Mouse (Mus musculus) gastrocnemius, postnatal 25 days (tissue): ENCODE measurements around the gene Grin2a. TPM values are rescaled to one million over a fixed set of nuclear protein-coding genes. Genes with fewer than 3 reads are reported as not detected.

Experiments
- DNase-seq: peaks from one replicate; pipeline ENCODE4 v3.0.0; 2022
- total RNA-seq, 2 experiments: library from RNA; stranded (reverse); gene quantifications; 1 replicate in 1 of 2; 2 replicates in 1 of 2; pipeline ENCODE4 v1.2.3; 2021

Grin2a gene
- total RNA-seq, 2 experiments from 2014 or later = 0.08 to 0.32 TPM

DNA sequence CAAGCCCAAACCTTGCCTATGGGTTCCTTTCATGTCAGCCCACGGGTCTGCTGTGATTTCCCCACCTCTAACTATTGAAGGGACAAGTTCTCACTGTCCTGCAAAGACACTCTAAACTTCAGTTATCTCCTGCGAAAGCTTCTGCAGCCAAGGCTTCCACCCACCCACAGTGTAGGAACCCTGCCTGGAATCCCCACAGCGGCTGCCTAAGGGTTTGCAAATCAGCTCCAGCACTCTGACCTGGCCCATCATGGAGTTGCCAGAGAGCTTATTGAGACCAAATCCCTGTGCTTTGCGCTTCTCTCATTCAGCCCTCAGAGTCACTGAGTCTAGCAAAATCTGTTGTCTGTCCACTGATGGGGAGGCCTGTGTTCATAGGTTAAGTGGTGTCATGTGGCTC, 130.3 kb downstream of the Grin2a start:
- DNase-seq = no peak

- no peak for DNase-seq
Measured at GRCm38 (mm10) chr16:9857758-9858157, 137.6 kb downstream of the Grin2a start.

DNA sequence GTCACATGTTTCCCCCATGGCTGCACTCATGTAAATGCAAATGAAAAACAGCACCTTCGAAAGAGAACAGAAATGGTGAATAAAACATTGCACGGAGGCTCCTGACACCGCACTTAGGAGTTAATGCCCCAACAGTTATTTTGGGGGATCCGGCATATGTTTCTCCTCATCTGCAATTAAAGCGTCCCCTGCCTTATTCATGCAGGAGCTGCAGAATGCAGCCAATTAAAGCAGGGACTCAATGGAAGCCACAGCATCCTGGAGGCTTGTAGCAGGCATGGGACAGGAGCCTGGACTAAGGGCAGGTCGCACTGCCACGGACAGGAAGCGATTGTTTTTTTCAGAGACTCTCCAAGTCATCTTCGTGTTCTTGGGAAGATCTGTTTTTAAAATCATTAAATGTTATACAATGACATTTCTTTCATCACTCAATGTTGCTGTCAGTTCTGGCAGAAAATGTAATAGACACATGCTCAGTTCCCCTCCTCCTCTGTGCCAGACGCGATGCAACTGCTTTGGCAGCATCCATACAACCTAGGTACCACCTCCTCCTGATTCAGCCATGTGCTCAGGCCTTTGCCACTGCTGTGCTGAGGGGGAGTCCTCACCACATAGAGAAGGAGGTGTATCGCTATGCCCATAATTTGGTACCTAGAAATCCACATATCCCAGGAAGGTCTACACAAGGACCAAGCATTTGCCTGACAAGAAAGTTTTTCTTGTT, 143.9 kb downstream of the Grin2a start:
- DNase-seq = no peak

DNA sequence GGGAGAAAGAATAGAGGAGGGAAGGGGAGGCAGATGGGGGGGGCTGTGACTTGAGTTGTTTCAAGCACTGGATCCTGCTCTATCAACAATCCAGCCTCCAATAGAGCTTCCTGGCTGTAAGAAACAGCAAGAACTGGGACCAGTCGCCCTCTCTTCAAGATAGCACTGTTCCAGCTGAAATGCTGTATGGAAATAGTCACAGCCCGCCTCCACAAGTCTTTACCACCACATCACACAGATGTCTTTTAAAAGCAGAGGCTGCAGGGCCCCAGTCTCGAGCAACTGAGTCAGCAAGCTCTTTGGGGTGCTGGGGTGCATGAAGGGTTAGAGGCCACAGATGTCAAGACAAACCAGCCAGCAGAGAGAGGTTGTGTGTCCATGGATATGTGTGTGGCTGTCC, 153.9 kb downstream of the Grin2a start:
- no peak for DNase-seq

DNA sequence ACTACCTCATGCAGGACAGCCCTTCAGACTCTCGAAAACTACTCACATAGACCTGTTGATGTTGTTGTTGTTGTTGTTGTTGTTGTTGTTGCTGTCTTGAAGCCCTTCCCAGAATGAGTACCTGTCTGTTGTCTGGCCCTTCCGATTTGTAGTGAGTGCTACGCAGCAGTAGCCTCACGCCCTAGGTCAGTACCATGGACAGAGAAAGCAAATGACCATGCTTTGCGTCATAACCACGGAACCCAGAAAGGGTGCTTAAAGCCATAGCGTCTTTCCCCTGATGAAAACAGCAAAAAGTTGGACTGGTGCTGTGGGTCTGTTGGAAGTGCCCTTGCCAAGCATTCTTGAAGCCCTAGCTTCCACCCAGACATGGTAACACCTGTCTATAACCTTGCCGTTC, 158.8 kb downstream of the Grin2a start:
- no peak for DNase-seq

- DNase-seq = no peak
Measured at GRCm38 (mm10) chr16:9834236-9834635, 161.1 kb downstream of the Grin2a start.

DNA sequence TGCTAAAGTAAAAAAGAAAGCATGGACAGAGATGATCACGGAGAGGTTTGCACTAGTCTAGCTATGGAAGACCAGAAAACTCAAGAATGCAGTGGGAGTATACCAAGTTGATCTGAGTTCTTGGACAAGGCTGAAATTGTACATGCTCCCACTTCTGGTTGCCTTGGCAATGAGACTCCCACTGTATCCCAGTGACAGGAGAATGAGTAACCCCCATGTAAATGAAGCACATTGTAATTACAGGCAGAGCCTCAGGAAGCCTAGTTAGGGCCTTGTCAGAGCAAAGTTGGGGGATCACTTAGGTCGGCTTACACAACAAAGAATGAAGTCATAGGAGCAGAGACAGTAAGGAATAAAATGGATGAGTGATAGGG, 170.3 kb downstream of the Grin2a start:
- no peak for DNase-seq

DNA sequence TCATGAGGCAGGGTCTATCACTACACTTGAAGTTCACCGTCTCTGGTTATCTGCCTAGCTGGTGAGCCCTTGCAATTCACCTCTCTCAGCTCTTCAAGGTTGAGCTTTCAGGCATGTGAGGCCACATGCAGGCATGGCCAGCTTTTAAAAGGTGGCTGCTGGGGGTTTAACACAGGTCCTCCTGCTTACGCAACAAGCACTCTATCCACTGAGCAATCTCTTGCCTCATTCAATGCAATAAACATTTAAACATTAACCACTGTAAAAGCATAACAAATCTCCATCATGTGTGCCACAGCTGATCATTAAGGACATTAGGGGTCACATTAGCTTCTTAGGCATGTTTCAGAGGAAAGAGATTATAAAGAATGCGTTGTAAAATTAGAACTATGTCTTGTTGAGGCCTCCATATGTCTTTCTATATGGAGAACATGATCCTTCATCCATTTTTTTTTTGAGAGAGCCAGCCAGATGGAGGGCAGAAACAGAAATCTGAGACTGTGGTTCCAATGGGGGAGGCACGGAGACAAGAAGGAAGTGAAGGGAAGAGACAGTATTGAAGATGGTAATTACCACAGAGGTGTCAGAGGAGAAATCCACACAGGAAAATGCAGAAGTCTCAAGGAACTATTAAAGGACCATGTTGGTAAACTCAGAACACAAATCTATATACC, 170.8 kb downstream of the Grin2a start:
- no peak for DNase-seq

GRCm38 (mm10) chr16:9823686-9824085, 171.7 kb downstream of the Grin2a start:
- DNase-seq = no peak

- no peak for DNase-seq
Measured at GRCm38 (mm10) chr16:9819508-9819907, 175.9 kb downstream of the Grin2a start.

DNA sequence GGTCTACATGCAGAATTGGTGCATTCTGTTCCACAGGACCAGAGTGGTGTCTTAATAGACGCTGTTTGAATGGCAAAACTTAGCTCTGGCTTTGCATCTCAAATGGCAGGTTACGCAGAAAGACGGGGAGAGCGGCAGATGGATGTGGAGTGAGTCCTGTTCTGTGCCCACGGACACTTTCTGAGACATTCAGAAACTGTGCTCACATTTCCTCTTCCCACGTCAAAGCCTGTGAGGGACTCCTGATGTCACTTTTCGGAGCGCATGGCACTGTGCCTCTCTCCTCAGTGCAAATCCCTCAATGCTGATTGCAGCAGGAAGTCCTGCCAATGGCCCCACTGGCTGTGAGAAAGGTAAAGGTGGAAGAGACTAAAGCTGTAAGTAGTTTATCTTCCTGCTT, 194.0 kb downstream of the Grin2a start:
- DNase-seq = no peak

- DNase-seq = no peak
Measured at GRCm38 (mm10) chr16:9800221-9800620, 195.1 kb downstream of the Grin2a start.

GRCm38 (mm10) chr16:9792976-9793375, 202.4 kb downstream of the Grin2a start:
- no peak for DNase-seq

GRCm38 (mm10) chr16:9786261-9786660, 209.1 kb downstream of the Grin2a start:
- DNase-seq = no peak

DNA sequence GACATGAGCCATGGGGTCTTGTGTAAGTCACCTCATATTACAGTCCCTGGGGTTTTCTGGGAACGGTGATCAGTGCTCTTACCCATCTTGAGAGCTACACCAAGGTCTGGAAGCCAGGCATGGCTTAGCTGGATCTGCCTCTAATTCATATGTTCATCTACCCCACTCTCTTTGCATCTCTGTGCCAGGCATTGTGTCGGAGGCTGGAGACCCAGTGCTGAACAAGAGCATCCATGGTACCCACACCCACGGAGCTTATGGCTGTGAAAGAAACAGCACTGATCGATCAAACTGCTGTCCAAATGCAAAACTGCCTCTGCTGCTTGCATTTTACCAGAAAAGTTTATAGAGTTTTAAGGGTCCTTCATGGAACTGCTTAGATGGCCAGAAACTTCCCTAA, 209.5 kb downstream of the Grin2a start:
- no peak for DNase-seq

GRCm38 (mm10) chr16:9768981-9769380, 226.4 kb downstream of the Grin2a start:
- DNase-seq = no peak

DNA sequence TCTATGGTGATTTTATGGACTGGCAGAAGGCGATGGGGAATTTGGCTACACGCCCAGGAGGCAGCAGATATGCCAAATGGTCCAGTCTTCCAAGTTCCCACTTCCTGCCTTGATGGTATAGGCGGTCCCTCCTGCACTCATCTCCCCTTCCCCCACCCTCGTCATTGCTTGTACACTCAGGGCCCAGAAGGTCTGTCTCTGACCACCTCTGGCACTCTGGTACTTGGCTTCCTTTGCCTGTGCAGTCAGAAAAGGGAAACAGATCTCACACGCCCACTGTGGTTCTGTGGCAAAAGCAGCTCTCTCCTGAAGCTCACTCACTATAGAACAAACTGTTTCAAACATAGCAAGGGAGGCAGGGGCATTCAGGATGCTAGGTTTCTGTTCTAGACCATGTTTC, 227.0 kb downstream of the Grin2a start:
- DNase-seq = no peak

DNA sequence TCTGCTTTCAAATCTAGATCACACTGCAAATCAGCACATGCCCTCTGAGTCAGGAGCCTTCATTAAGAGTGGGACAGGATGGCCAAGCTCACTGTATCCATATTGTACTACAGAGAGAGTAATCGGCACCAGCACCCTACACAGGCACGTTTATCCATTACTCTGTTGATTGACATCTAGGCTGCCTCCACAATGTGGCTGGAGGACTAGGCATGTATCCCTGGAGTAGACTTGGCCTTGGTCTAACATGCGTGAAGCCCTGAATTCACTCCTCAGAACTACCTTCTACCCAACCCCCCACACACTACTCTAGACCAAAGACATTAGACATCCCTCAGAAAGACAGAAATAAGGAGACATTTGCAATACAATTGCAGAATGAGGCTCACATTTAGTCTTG, 227.4 kb downstream of the Grin2a start:
- DNase-seq = no peak

- DNase-seq = no peak
Measured at GRCm38 (mm10) chr16:9764086-9764485, 231.3 kb downstream of the Grin2a start.

DNA sequence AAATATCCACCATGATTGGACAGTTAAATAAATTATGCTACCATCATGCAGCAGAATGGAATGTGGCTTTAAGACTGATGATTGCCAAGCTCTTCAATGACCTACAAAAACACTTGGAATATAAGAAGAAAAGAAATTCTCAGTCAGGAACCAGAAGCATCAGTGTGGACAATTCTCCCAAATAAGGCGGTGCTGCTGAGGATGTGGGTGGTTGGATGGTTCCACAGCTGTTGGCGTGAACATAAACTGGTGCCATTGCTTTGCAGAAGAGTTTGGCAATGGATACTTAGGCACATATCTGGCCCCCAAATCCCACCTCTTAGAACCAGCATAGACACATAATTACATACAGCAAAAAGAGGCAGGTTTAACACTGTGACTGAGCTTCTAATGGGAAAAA, 235.0 kb downstream of the Grin2a start:
- no peak for DNase-seq

DNA sequence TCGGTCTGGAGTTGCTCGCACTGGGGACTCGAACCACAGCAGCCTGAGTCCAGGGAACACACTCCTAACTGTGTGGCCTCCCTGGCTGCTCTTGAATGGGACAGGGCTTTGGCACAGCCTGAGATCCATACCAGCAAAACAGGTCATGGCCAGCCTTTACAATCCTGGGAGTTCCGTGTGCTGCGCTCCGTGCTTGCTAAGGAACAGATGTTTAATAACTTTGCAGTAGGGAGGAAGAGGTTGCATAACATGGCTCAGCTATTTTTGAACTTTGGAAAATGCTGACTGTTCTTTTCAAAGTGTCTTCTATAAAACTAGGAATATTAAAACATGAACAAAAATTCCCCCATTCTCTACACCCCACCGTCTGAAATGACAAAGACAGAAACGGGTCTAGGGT, 238.5 kb downstream of the Grin2a start:
- DNase-seq = no peak

- no peak for DNase-seq
Measured at GRCm38 (mm10) chr16:9754061-9754460, 241.3 kb downstream of the Grin2a start.

- DNase-seq = no peak
Measured at GRCm38 (mm10) chr16:9753045-9753444, 242.3 kb downstream of the Grin2a start.

- DNase-seq = no peak
Measured at GRCm38 (mm10) chr16:9752600-9752999, 242.8 kb downstream of the Grin2a start.
